Mouse (Mus musculus) stomach, embryonic 16.5 days (tissue): ENCODE measurements around the gene Cd63. TPM values are rescaled to one million over a fixed set of nuclear protein-coding genes. Genes with fewer than 3 reads are reported as not detected.

ENCODE experiments used
- polyA plus RNA-seq: library from polyadenylated mRNA; unstranded; fragments of >200 nt; fragmentation: Nextera tagmentation; extraction: Ambion mirVana; gene quantifications from 2 replicates; pipeline ENCODE4 v1.2.1, GENCODE M21; 2015

The Cd63 gene
- polyA plus RNA-seq, 1 experiment from 2014 or later: 798 TPM

Other genes with a start within 250 kb of the Cd63 start
- 17.7 and 24.4 TPM in 2 replicates for gene Suox, start 226.9 kb upstream of the Cd63 start, polyA plus RNA-seq
- 85.1 and 87.8 TPM in 2 replicates for gene Rab5b, start 204.7 kb upstream of the Cd63 start, polyA plus RNA-seq
- gene Pmel, start 196.8 kb upstream of the Cd63 start, polyA plus RNA-seq: 1.6 and 3.0 TPM in 2 replicates
- gene Cdk2, start 196.0 kb upstream of the Cd63 start, polyA plus RNA-seq: 76.7 and 81.2 TPM in 2 replicates
- 28.2 and 36.1 TPM in 2 replicates for gene Dgka, start 156.1 kb upstream of the Cd63 start, polyA plus RNA-seq
- 35.0 and 36.2 TPM in 2 replicates for gene Pym1, start 153.1 kb upstream of the Cd63 start, polyA plus RNA-seq
- gene Mmp19, start 110.1 kb upstream of the Cd63 start, polyA plus RNA-seq: 2.2 and 3.5 TPM in 2 replicates
- gene Dnajc14, start 96.9 kb upstream of the Cd63 start, polyA plus RNA-seq: 54.1 and 59.5 TPM in 2 replicates
- gene Tmem198b, start 96.6 kb upstream of the Cd63 start, polyA plus RNA-seq: 17.3 and 18.2 TPM in 2 replicates
- 161 and 184 TPM in 2 replicates for gene Sarnp, start 83.7 kb upstream of the Cd63 start, polyA plus RNA-seq
- 84.9 and 103 TPM in 2 replicates for gene Ormdl2, start 79.3 kb upstream of the Cd63 start, polyA plus RNA-seq
- 2.8 and 2.9 TPM in 2 replicates for gene Gdf11, start 9.3 kb upstream of the Cd63 start, polyA plus RNA-seq
- gene Rdh5, start 21.9 kb downstream of the Cd63 start, polyA plus RNA-seq: 16.6 and 18.7 TPM in 2 replicates
- gene Bloc1s1, start 23.0 kb downstream of the Cd63 start, polyA plus RNA-seq: 194 and 206 TPM in 2 replicates
- 7.9 and 12.4 TPM in 2 replicates for gene Itga7, start 32.8 kb downstream of the Cd63 start, polyA plus RNA-seq
- 3.4 and 3.6 TPM in 2 replicates for gene Mettl7b, start 60.0 kb downstream of the Cd63 start, polyA plus RNA-seq
- not detected in 2 replicates for gene Olfr9, start 88.4 kb downstream of the Cd63 start, polyA plus RNA-seq
- not detected in 2 replicates for gene Olfr763, start 109.8 kb downstream of the Cd63 start, polyA plus RNA-seq
- not detected in 2 replicates for gene Olfr764-ps1, start 138.9 kb downstream of the Cd63 start, polyA plus RNA-seq
- not detected in 2 replicates for gene Olfr765, start 149.0 kb downstream of the Cd63 start, polyA plus RNA-seq
- not detected in 2 replicates for gene Olfr766-ps1, start 168.0 kb downstream of the Cd63 start, polyA plus RNA-seq
- gene Olfr767, start 181.9 kb downstream of the Cd63 start, polyA plus RNA-seq: not detected in 2 replicates
- gene Olfr768, start 198.4 kb downstream of the Cd63 start, polyA plus RNA-seq: not detected in 2 replicates
- not detected in 2 replicates for gene Olfr769, start 216.9 kb downstream of the Cd63 start, polyA plus RNA-seq
- gene Olfr770, start 238.0 kb downstream of the Cd63 start, polyA plus RNA-seq: not detected in 2 replicates